ENCODE assay signal across 13 mouse cellular contexts in the genomic region with DNA sequence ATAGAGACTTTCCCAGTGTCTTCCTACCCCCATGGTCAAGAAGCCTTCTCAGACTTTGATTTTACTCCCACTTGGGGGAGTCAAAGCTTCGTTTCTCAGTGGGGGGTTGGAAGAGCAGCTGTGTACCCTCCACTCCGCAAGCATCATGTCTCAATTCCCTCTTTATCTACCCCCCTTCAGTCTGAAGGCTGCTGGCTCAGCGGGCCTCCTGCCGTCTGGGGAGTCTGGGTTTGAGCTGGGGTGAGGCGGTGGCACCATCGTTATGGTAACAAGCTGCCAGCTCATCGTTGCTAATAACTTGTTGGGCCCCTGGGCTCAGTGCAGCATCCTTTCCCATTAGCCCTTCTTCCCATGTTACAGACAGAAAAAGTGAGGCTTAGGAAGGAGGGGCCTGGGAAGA. TPM values are rescaled to one million over a fixed set of nuclear protein-coding genes. Genes with fewer than 3 reads are reported as not detected.
A peak's percentile ranks its signal among the peaks of the same experiment; 100 is the strongest.
DNase-seq lines count a peak whose midpoint lies in the region.
"Had no signal": no experiment of that assay in that cellular context is flagged by ENCODE, and none has a peak within 500 bp of the region (broad histone marks: within the 10 kb centered on the region; RNA-seq: fewer than 3 reads in every experiment).

No protein-coding gene starts in this region.

- peak; percentile 58 for DNase-seq in cerebellum, adult 9-11 months
- DNase-seq in cerebellum, postnatal 14 days, result no peak
- DNase-seq in layer of hippocampus, adult 9-11 months, result peak; percentile 49
- no peak for DNase-seq in layer of hippocampus, adult 8-10 months (ENCODE audit: low spot score in 2 of 2)
- peak; percentile 33 to 40 for DNase-seq in right cerebral cortex, adult 2 months (ENCODE audit: low spot score in 2 of 2)
- no peak for DNase-seq in right cerebral cortex, postnatal 14 days
- DNase-seq in embryo, embryonic 10.5 days (ENCODE audit: low spot score), result no peak
- DNase-seq: adrenal gland, postnatal 14 days; B cell, adult 2 months; gastrocnemius, postnatal 36 days; heart, postnatal 10 days; lung, postnatal 14 days had no signal

RNA-seq across cellular contexts. Expression of gene Dlgap3, which starts 3.1 kb away (rescaled TPM):
- 100 to 1,000 TPM; 229 to 253 (median 243) TPM for total RNA-seq in layer of hippocampus, adult 8-10 months (2022)
- total RNA-seq: megakaryocyte-erythroid progenitor cell, adult 5-6 weeks had no signal

RNA-seq across cellular contexts. Expression of gene Tmem35b, which starts 48.6 kb away (rescaled TPM):
- total RNA-seq in layer of hippocampus, adult 8-10 months (2022), result 1 to 10 TPM; 3.7 to 6.2 (median 5.4) TPM

Comparison
In these comparisons a context has a peak if more than half of its experiments do, and no peak if none do; other contexts are left out.
1. DNase-seq: peak in cerebellum, adult 9-11 months (single experiment), layer of hippocampus, adult 9-11 months (single experiment) and right cerebral cortex, adult 2 months (2 of 2); none in cerebellum, postnatal 14 days (0 of 2), layer of hippocampus, adult 8-10 months (0 of 2), right cerebral cortex, postnatal 14 days (single experiment) and embryo, embryonic 10.5 days (single experiment).